Mouse (Mus musculus) C2C12 (cell line): Measurements from ENCODE around the gene Efcab11. TPM values are rescaled to one million over a fixed set of nuclear protein-coding genes. Genes with fewer than 3 reads are reported as not detected.

Experiments
- H3K27me3 ChIP-seq: one replicate; pipeline ENCODE4 v1.6.1; 2011; ENCODE audit not compliant: control insufficient read depth, insufficient read depth, insufficient read length
- H3K36me3 ChIP-seq: one replicate; pipeline ENCODE4 v1.6.1; 2011; ENCODE audit not compliant: control insufficient read depth, insufficient read depth
- H3K4me3 ChIP-seq: one replicate; pipeline ENCODE4 v1.5.1; 2011; ENCODE audit warnings: mild to moderate bottlenecking, control low read depth; ENCODE audit not compliant: poor library complexity, insufficient read depth, severe bottlenecking
- H3K79me2 ChIP-seq: one replicate; pipeline ENCODE4 v1.6.1; 2011; ENCODE audit not compliant: control insufficient read depth, insufficient read depth
- H3K79me3 ChIP-seq: one replicate; pipeline ENCODE4 v1.6.1; 2011; ENCODE audit warnings: low read depth, control low read depth
- H3ac ChIP-seq: one replicate; pipeline ENCODE3; 2011; ENCODE audit warnings: low read depth; ENCODE audit not compliant: control insufficient read depth, insufficient read length
- CEBPB ChIP-seq: IDR thresholded peaks from one replicate; pipeline ENCODE4 v1.6.1; 2011; ENCODE audit warnings: low read depth, mild to moderate bottlenecking, control low read depth, moderate library complexity
- CTCF ChIP-seq: IDR thresholded peaks from one replicate; pipeline ENCODE4 v1.5.1; 2011; ENCODE audit not compliant: control insufficient read depth, insufficient read depth, insufficient read length
- FOSL1 ChIP-seq: IDR thresholded peaks from one replicate; pipeline ENCODE4 v1.8.0; 2011; ENCODE audit warnings: mild to moderate bottlenecking, low read length; ENCODE audit not compliant: poor library complexity, insufficient read depth, severe bottlenecking
- MAX ChIP-seq: IDR thresholded peaks from one replicate; pipeline ENCODE4 v1.6.1; 2011; ENCODE audit warnings: mild to moderate bottlenecking, control low read depth
- MYOD1 ChIP-seq: IDR thresholded peaks from one replicate; pipeline ENCODE4 v1.6.1; 2011; ENCODE audit warnings: low read depth; ENCODE audit not compliant: control insufficient read depth, insufficient read length
- MYOG ChIP-seq: IDR thresholded peaks from one replicate; pipeline ENCODE4 v1.6.1; 2011; ENCODE audit not compliant: control insufficient read depth, insufficient read length; ENCODE audit errors: extremely low read depth
- USF1 ChIP-seq: IDR thresholded peaks from one replicate; pipeline ENCODE4 v1.6.1; 2011; ENCODE audit warnings: low read depth, mild to moderate bottlenecking, control low read depth, moderate library complexity
- polyA plus RNA-seq: library from polyadenylated mRNA; unstranded; fragments of >200 nt; fragmentation: generic; extraction: Trizol; gene quantifications from one replicate; pipeline ENCODE4 v1.2.1, GENCODE M21; 2012; ENCODE audit warnings: missing spikeins

Gene Efcab11
- polyA plus RNA-seq, 1 experiment, result 4.7 TPM

- Histone ChIP-seq H3K36me3 (no peaks in the 10 kb centered on the region), H3K4me3 (no peak overlapping the region), H3K79me3 (no peaks in the 10 kb centered on the region), H3ac (no peak overlapping the region), H3K79me2 (no peaks in the 10 kb centered on the region), H3K27me3 (no peaks in the 10 kb centered on the region)
- TF ChIP-seq MYOD1 (no peak), CEBPB (no peak), FOSL1 (no peak), USF1 (no peak), MYOG (no peak), CTCF (no peak), MAX (no peak)
Measured at GRCm38 (mm10) chr12:99724206-99724605, 160.0 kb downstream of the Efcab11 start.

GRCm38 (mm10) chr12:99723791-99724190 lies 160.4 kb downstream of the Efcab11 start:
- Histone ChIP-seq H3ac (no peak overlapping the region), H3K79me2 (no peaks in the 10 kb centered on the region), H3K79me3 (no peaks in the 10 kb centered on the region), H3K4me3 (no peak overlapping the region), H3K27me3 (no peaks in the 10 kb centered on the region), H3K36me3 (no peaks in the 10 kb centered on the region)
- TF ChIP-seq CTCF (no peak), FOSL1 (no peak), CEBPB (no peak), MYOG (no peak), USF1 (no peak), MAX (no peak), MYOD1 (no peak)

GRCm38 (mm10) chr12:99721318-99721717 lies 162.9 kb downstream of the Efcab11 start:
- H3K79me2 ChIP-seq, result no peaks in the 10 kb centered on the region
- no peaks in the 10 kb centered on the region for H3K27me3 ChIP-seq
- no peaks in the 10 kb centered on the region for H3K36me3 ChIP-seq
- no peak overlapping the region for H3K4me3 ChIP-seq
- H3ac ChIP-seq, result no peak overlapping the region
- TF ChIP-seq MAX (no peak), FOSL1 (no peak)
- H3K79me3 ChIP-seq, result no peaks in the 10 kb centered on the region

GRCm38 (mm10) chr12:99719777-99720176 lies 164.5 kb downstream of the Efcab11 start:
- H3K79me2 ChIP-seq, result no peaks in the 10 kb centered on the region
- H3ac ChIP-seq, result no peak overlapping the region
- H3K36me3 ChIP-seq, result no peaks in the 10 kb centered on the region
- no peaks in the 10 kb centered on the region for H3K79me3 ChIP-seq
- no peaks in the 10 kb centered on the region for H3K27me3 ChIP-seq
- H3K4me3 ChIP-seq, result no peak overlapping the region
- no peak for TF ChIP-seq MAX

- TF ChIP-seq USF1, result no peak
- TF ChIP-seq CTCF, result no peak
- no peak for TF ChIP-seq FOSL1
- no peak for TF ChIP-seq MYOD1
- Histone ChIP-seq H3ac (no peak overlapping the region), H3K4me3 (no peak overlapping the region), H3K79me2 (no peaks in the 10 kb centered on the region), H3K27me3 (no peaks in the 10 kb centered on the region), H3K79me3 (no peaks in the 10 kb centered on the region), H3K36me3 (no peaks in the 10 kb centered on the region)
Measured at GRCm38 (mm10) chr12:99718161-99718560, 166.1 kb downstream of the Efcab11 start.

- no peak overlapping the region for H3ac ChIP-seq
- TF ChIP-seq MAX, result no peak
- no peak for TF ChIP-seq CTCF
- H3K4me3 ChIP-seq, result no peak overlapping the region
- H3K27me3 ChIP-seq, result no peaks in the 10 kb centered on the region
- no peaks in the 10 kb centered on the region for H3K79me3 ChIP-seq
- no peaks in the 10 kb centered on the region for H3K79me2 ChIP-seq
- no peaks in the 10 kb centered on the region for H3K36me3 ChIP-seq
Measured at GRCm38 (mm10) chr12:99716038-99716610, 168.1 kb downstream of the Efcab11 start.
